Mouse (Mus musculus): ENCODE measurements at regions not wholly inside any gene's neighbourhood (a gene's known extent, or its start where the extent isn't known, plus 50 kb on each side); places are given as distances from the start of the nearest gene placed in this dataset.
A peak's percentile ranks its signal among the peaks of the same experiment; 100 is the strongest.

- no peaks in the 10 kb centered on the region for H3K27me3 ChIP-seq (replicated peaks)
- WGBS, result 76% methylated on average over 8 of the region's 8 CpGs
- no peak overlapping the region for H3K4me2 ChIP-seq (replicated peaks)
- H3K9ac ChIP-seq, result no peak overlapping the region
- ATAC-seq, result no peak
- H3K4me3 ChIP-seq (replicated peaks), result no peak overlapping the region
- H3K27ac ChIP-seq, result no peak overlapping the region
- H3K4me1 ChIP-seq (replicated peaks), result no peaks in the 10 kb centered on the region
- H3K36me3 ChIP-seq, result no peaks in the 10 kb centered on the region
- H3K9me3 ChIP-seq, result no peaks in the 10 kb centered on the region
These were observed 54.8 kb downstream of the Foxb1 start for GRCm38 (mm10) chr9:69705942-69706341.

GRCm38 (mm10) chr9:69705071-69705470 is 55.7 kb downstream of the Foxb1 start:
- ATAC-seq, result no peak
- no peaks in the 10 kb centered on the region for H3K36me3 ChIP-seq
- H3K9me3 ChIP-seq, result no peaks in the 10 kb centered on the region
- no peak overlapping the region for H3K27ac ChIP-seq
- no peaks in the 10 kb centered on the region for H3K27me3 ChIP-seq (replicated peaks)
- no peak overlapping the region for H3K4me2 ChIP-seq (replicated peaks)
- no peaks in the 10 kb centered on the region for H3K4me1 ChIP-seq (replicated peaks)
- H3K9ac ChIP-seq, result no peak overlapping the region
- 73% methylated on average over 4 of the region's 4 CpGs for WGBS
- no peak overlapping the region for H3K4me3 ChIP-seq (replicated peaks)

DNA sequence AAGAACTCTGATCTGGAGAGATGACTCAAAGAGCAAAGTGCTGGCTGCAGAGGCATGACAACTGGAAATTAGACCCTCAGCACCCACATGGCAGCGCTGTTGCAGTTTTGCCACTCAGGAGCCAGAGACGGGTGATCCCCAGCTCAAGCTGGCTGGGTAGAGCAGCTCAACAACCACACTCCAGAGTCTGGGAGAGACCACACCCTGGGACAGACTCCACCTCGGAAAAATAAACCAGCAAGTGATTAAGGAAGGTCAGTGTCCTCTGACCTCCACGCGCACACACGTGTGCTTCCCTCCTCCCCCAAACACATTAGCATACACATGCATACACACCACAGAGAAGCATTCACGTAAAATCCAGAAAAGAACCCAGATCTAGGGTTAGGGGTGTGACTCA is 57.0 kb downstream of the Foxb1 start:
- Histone ChIP-seq H3K9ac (no peak overlapping the region), H3K27ac (no peak overlapping the region), H3K36me3 (no peaks in the 10 kb centered on the region), H3K27me3 (replicated peaks) (no peaks in the 10 kb centered on the region), H3K9me3 (no peaks in the 10 kb centered on the region), H3K4me3 (replicated peaks) (no peak overlapping the region), H3K4me1 (replicated peaks) (no peaks in the 10 kb centered on the region), H3K4me2 (replicated peaks) (no peak overlapping the region)
- peak; percentile 56; the same call in 1 of the 2 replicates for ATAC-seq
- WGBS, result 60% methylated on average over 7 of the region's 7 CpGs

- Histone ChIP-seq H3K36me3 (no peaks in the 10 kb centered on the region), H3K27me3 (replicated peaks) (no peaks in the 10 kb centered on the region), H3K9me3 (no peaks in the 10 kb centered on the region), H3K9ac (no peak overlapping the region), H3K4me1 (replicated peaks) (no peaks in the 10 kb centered on the region), H3K4me3 (replicated peaks) (no peak overlapping the region), H3K4me2 (replicated peaks) (no peak overlapping the region), H3K27ac (no peak overlapping the region)
- no peak for ATAC-seq
- 80% methylated on average over 8 of the region's 8 CpGs for WGBS
These were observed 58.4 kb downstream of the Foxb1 start for GRCm38 (mm10) chr9:69702156-69702928.

DNA sequence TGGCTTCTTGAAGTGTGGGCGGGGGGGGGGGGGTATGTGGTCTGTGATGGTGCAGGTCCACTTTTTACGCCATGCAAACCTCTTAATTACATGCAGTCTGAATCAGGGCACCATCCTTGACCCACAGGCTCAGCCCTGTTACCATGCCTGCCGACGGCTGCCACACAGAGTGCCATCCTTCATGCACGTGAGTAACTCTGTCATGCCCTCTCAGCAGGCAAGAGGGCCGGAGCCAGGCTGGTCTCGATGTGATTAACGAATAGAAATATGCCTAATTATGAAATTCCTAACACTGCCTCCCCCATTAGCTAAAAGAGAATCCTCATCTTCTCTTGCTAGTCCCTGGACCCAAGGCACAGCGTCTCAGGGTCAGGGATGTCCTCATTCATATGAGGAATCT is 60.0 kb downstream of the Foxb1 start:
- no peaks in the 10 kb centered on the region for H3K36me3 ChIP-seq
- no peaks in the 10 kb centered on the region for H3K27me3 ChIP-seq (replicated peaks)
- H3K9me3 ChIP-seq, result no peaks in the 10 kb centered on the region
- WGBS, result 80% methylated on average over 9 of the region's 9 CpGs
- no peak overlapping the region for H3K9ac ChIP-seq
- H3K4me3 ChIP-seq (replicated peaks), result no peak overlapping the region
- H3K4me2 ChIP-seq (replicated peaks), result no peak overlapping the region
- ATAC-seq, result no peak
- no peak overlapping the region for H3K27ac ChIP-seq
- no peaks in the 10 kb centered on the region for H3K4me1 ChIP-seq (replicated peaks)

GRCm38 (mm10) chr9:69691756-69692155 is 69.0 kb downstream of the Foxb1 start:
- H3K4me3 ChIP-seq (replicated peaks), result no peak overlapping the region
- H3K36me3 ChIP-seq, result no peaks in the 10 kb centered on the region
- no peak for ATAC-seq
- H3K27me3 ChIP-seq (replicated peaks), result no peaks in the 10 kb centered on the region
- no peaks in the 10 kb centered on the region for H3K9me3 ChIP-seq
- H3K27ac ChIP-seq, result no peak overlapping the region
- H3K4me1 ChIP-seq (replicated peaks), result no peaks in the 10 kb centered on the region
- WGBS, result 74% methylated on average over 3 of the region's 3 CpGs
- H3K9ac ChIP-seq, result no peak overlapping the region
- H3K4me2 ChIP-seq (replicated peaks), result no peak overlapping the region

DNA sequence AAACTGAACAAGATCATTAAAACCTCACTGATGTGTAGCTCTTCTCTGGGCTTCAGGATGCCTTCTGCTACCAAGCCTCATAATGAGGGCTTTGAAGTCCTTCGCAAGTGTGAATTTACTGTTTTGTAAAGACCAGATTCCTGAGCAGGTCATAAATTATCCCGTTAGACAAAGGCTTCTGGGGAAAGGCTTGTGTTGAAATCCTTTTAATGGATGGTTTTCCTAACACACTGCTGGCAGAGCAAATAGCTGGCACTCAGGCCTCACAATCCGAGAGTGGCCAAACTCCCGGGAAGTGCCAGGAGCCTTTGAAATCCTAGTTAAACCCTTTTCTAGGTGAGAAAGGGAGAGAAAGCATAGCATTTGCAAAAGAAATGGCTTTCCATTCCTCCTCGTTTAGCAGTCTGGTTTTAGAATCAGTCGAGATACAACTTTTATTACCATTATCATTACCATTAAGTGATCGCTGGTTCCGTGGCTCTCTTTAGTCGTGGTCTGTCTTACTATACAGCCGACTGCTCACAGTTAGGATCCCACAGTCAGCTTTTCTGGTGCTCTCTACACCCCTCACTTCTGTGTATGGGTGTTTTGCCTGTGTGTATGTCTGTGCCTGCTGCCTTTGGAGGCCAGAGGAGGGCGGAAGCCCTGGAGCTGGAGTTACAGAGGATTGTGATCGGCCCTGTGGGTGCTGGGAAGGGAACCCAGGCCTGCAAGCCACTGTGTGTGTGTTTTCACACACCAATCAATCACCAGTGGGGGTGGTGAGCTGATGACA is 73.2 kb downstream of the Foxb1 start:
- Histone ChIP-seq H3K4me3 (replicated peaks) (no peak overlapping the region), H3K27me3 (replicated peaks) (no peaks in the 10 kb centered on the region), H3K27ac (no peak overlapping the region), H3K4me1 (replicated peaks) (no peaks in the 10 kb centered on the region), H3K4me2 (replicated peaks) (no peak overlapping the region), H3K36me3 (no peaks in the 10 kb centered on the region), H3K9me3 (no peaks in the 10 kb centered on the region), H3K9ac (no peak overlapping the region)
- no peak for ATAC-seq
- WGBS, result 28% methylated on average over 12 of the region's 12 CpGs

DNA sequence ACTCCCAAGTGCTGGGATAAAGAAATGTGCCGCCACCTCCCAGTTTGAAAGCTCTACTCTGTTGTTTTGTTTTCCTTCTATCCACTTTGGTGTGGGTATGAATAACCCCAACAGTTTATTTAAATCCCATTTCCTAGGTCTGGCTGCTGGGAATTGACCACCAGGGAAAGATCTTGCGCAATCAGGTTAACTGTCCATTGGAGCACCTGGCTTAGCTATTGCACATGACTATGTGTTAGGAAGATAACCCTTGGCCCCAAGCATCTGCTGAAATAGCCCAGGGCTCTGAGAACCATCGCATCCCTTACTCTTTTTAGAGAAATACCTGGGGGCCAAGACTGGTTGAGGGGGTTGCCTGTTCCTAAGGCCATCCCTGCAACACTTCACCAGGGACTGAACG is 74.0 kb downstream of the Foxb1 start:
- no peak overlapping the region for H3K9ac ChIP-seq
- H3K27ac ChIP-seq, result no peak overlapping the region
- no peaks in the 10 kb centered on the region for H3K36me3 ChIP-seq
- no peak for ATAC-seq
- 0 out of 2 replicates have a peak, but pooled peaks cover 2% of the 10 kb centered on the region for H3K4me1 ChIP-seq (replicated peaks)
- no peaks in the 10 kb centered on the region for H3K9me3 ChIP-seq
- no peak overlapping the region for H3K4me3 ChIP-seq (replicated peaks)
- H3K27me3 ChIP-seq (replicated peaks), result no peaks in the 10 kb centered on the region
- WGBS, result 67% methylated on average over 4 of the region's 4 CpGs
- H3K4me2 ChIP-seq (replicated peaks), result no peak overlapping the region

DNA sequence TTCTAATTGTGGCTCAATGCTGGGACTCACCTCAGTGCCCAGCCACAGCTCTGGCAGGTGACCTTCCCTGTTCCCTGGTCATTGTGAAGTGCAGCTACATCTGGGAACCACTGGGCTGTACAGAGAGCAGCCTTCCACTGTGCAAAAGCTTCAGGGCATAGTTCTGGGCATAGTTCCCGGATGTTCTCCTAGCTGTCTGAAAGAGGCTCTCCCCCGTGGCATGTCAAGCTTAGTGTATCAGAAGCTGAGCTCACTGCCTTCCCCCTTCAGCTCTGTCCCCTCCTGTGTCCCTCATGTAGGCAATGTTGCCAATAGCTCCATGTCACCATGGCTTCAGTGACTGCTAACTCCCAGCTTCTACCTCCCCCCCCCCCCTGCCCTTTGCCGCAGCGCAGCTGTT is 75.1 kb downstream of the Foxb1 start:
- Histone ChIP-seq H3K36me3 (no peaks in the 10 kb centered on the region), H3K9me3 (no peaks in the 10 kb centered on the region), H3K9ac (no peak overlapping the region), H3K4me3 (replicated peaks) (no peak overlapping the region), H3K27me3 (replicated peaks) (no peaks in the 10 kb centered on the region), H3K4me2 (replicated peaks) (no peak overlapping the region), H3K27ac (no peak overlapping the region), H3K4me1 (replicated peaks) (0 out of 2 replicates have a peak, but pooled peaks cover 4% of the 10 kb centered on the region)
- ATAC-seq, result no peak
- 71% methylated on average over 4 of the region's 4 CpGs for WGBS

- H3K4me2 ChIP-seq (replicated peaks), result no peak overlapping the region
- 19% methylated on average over 9 of the region's 9 CpGs for WGBS
- H3K27me3 ChIP-seq (replicated peaks), result no peaks in the 10 kb centered on the region
- 0 out of 2 replicates have a peak, but pooled peaks cover 4% of the 10 kb centered on the region for H3K4me1 ChIP-seq (replicated peaks)
- no peak overlapping the region for H3K9ac ChIP-seq
- H3K36me3 ChIP-seq, result no peaks in the 10 kb centered on the region
- ATAC-seq, result peak; percentile 93
- H3K27ac ChIP-seq, result no peak overlapping the region
- no peaks in the 10 kb centered on the region for H3K9me3 ChIP-seq
- H3K4me3 ChIP-seq (replicated peaks), result no peak overlapping the region
These were observed 79.1 kb downstream of the Foxb1 start for GRCm38 (mm10) chr9:69681372-69682213.

DNA sequence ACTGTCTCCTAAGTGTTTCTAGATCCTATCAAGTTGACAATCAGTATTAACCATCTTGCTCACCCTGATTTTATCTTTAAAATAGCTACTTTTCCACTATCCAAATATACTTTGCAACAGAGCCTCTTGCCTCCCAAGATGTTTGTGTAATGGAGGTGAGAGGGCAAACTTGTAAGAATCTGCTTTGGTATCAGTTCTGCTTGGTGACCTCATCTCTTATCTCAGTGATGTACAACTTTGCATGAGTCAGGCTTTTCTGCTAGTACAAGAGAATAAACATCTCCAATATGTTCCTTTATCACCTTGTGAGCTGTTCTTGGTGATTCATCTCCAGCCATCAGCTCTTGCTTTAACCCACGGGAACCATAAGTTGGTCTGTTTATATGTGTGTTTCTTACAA is 82.1 kb downstream of the Foxb1 start:
- 32% methylated on average over 1 of the region's 1 CpGs for WGBS
- H3K9ac ChIP-seq, result no peak overlapping the region

GRCm38 (mm10) chr9:69673463-69674105 is 87.2 kb downstream of the Foxb1 start:
- Histone ChIP-seq H3K9ac (no peak overlapping the region), H3K9me3 (no peaks in the 10 kb centered on the region), H3K4me2 (replicated peaks) (no peak overlapping the region), H3K4me3 (replicated peaks) (no peak overlapping the region), H3K36me3 (no peaks in the 10 kb centered on the region), H3K27me3 (replicated peaks) (peaks cover 39% of the 10 kb centered on the region), H3K4me1 (replicated peaks) (peaks cover 3% of the 10 kb centered on the region; the same call in 1 of the 2 replicates), H3K27ac (no peak overlapping the region)
- ATAC-seq, result no peak
- WGBS, result 76% methylated on average over 10 of the region's 10 CpGs

More for the DNA sequence above, 82.1 kb downstream of the Foxb1 start:
- no peaks in the 10 kb centered on the region for H3K36me3 ChIP-seq
- H3K4me3 ChIP-seq (replicated peaks), result no peak overlapping the region
- H3K4me2 ChIP-seq (replicated peaks), result no peak overlapping the region
- H3K27ac ChIP-seq, result no peak overlapping the region
- H3K9me3 ChIP-seq, result no peaks in the 10 kb centered on the region
- H3K4me1 ChIP-seq (replicated peaks), result 0 out of 2 replicates have a peak, but pooled peaks cover 4% of the 10 kb centered on the region
- ATAC-seq, result no peak
- peaks cover 5% of the 10 kb centered on the region; the same call in 1 of the 2 replicates for H3K27me3 ChIP-seq (replicated peaks)
